Mouse (Mus musculus): ENCODE results near the gene Elf2.
"Not testable (repeated sequence)": the region's sequence is repeated elsewhere in the genome, so short reads cannot be mapped to it uniquely, and the experiment has no call there.

Gene Elf2

DNA sequence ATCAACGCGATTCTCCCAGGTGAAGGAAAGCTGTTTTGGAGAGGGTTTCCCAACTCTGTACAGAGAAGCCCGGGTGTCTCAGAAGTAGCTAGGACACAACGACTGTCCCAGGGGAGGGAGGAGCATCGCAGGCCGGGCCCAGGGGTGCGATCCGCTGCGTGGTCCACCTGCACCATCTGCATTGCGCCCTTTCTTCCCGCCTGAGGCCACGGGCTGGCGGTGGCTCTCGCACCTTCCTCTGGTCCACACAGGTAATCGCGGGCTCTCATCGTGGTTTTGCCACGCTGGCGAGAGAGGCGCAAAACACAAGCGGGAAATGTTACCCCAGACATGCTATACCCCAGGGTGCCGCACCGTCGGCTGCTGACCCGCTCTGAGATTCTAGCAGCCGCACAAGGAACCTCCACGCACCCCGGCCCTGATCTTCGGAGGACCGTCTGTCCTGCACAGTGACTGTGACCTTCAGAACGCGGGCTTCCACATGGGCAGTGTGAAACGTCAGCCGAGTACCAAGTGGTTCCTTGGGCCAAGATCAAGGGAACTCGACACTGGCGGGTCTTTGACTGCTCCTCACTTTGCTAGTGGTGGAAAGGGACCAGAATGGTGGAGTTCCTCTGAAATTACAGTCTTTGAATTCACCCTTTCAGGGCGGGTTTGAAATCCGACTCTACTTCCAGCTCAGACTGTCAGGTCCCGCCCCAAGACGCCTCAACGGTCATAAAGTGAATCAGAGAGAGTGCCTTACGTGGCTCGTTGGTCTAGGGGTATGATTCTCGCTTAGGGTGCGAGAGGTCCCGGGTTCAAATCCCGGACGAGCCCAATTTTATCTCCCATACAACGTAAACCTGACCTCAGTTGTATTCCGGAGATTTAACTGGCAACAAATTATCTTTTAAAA lies 18.4 kb upstream of the Elf2 start:
- peak; percentile 69 to 76 for DNase-seq

DNA sequence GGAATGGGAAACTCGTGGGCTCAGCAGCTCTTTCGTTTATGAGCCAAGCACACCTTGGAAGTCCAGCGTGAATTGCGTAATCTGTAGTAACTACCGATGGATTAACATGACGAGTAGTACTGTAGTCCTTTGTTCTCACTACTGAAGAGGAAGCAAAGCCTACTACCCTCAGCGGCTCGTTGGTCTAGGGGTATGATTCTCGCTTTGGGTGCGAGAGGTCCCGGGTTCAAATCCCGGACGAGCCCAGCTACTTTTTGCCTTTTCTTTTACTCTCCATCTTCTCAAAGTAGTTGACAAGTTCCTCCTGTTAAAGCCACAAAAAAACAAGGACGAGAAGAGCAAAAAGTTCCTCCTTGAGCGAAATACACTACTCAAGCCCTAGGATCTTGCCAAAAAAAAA lies 17.7 kb upstream of the Elf2 start:
- DNase-seq = peak; percentile 70 to 72

DNA sequence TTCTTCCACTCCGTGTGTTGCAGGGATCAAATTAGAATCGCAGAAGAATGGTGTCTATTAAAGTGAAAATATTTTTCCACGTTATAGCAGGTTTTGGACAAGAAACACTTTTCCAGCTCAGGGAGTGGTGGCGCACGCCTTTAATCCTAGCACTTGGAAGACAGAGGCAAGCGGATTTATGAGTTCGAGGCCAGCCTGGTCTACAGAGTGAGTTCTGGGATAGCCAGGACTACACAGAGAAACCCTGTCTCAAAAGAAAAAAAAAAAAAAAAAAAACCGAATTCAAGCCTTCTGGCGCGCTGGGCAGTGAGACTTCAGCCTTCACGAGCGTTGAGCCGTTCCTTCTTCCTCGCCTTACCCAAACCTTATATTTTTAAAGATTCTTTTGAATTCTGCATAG lies 17.2 kb upstream of the Elf2 start:
- peak in 1 of 2 experiments; percentile 25 for DNase-seq

DNA sequence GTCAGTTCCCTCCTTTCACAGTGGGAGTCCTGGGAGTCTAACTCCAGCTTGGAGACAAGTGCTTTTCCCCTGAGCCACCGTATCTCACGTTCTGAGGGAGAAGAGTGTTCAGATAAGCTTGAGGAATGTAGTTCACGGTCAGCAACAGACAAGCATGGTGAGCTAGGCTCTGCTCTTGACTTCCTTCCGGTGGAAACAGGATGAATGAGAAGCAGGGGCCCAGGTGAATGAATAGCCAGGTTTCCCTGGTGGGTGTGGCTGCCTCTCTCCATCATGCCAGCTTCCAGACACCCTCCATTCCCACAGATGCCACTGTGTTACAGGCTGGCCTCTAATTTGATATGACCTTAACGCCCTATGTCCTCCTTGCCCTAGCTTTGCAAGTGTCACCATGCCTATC lies 16.6 kb upstream of the Elf2 start:
- peak in 1 of 2 experiments; percentile 55 for DNase-seq

DNA sequence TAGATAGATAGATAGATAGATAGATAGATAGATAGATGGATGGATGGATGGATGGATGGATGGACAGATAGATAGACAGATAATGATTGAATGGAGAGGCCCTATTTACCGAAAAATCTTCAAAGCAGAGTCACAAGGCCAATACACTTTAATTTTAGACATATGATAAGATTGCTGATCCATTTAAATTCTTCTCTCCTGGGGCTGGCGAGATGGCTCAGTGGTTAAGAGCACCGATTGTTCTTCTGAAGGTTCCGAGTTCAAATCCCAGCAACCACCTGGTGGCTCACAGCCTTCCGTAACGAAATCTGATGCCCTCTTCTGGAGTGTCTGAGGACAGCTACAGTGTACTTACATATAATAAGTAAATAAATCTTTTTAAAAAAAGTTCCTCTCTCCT lies 14.5 kb upstream of the Elf2 start:
- DNase-seq = not testable (repeated sequence)

DNA sequence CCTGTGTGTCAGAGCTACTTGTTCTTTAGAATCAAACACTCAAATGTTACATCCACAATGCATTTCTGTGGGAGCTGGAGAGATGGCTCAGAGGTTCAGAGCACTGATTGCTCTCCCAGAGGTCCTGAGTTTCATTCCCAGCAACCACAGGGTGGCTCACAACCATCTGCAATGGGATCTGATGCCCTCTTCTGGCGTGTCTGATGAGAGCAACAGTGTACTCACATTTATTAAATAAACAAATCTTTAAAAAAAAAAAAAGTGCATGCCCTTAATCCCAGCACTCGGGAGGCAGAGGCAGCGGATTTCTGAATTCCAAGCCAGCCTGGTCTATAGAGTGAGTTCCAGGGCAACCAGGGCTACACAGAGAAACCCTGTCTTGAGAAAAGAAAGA lies 13.6 kb upstream of the Elf2 start:
- DNase-seq = no peak

DNA sequence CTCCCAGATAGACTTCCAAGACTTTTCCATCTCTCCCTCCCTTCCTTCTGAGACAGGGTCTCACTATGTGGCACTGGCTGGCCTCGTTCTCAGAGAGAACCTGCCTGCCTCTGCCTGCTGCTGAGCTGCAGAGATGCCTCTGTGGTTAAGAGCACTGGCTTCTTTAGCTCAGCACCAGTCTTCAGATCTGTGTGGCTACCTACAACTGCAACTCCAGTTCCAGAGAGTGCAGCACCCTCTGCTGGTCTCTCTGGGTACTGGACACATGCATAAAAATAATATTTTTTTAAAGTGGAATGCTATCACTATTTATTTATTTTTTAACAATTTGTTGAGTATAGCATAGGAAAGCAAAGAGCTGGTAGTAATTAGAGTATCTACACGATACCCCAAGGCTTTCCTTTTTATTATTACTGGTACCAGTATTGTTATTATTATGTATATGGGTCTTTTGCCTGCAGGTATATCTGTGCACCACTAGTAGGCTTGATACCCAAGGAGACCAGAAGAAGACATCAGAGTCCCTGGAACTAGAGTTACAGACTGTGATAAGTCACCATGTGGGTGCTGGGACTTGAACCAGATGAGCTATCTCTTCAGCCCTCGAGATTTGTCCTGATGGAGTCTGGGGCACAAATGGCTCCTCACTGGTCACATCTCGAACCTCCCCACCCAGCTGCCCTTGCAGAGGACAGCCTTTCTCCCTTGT lies 13.0 kb upstream of the Elf2 start:
- DNase-seq = peak; percentile 75 to 77

DNA sequence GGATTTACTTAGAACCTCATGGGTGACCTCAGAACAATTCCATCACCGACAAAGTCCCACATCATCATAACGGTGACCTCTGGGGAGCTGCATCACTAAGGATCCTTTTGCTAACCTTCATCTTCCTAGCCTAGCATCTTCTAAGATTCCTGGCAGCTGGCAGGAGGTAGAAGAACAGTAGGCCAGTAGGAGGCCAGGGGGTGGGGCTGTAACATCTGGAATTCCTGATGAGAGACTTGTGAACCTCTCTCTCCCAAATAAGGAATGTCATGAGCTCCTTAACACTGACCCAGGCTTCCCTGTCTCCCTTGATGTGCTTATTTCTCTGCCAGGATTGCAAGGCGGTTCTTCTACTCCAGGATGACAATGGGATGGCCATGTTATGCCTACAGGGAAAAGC lies 10.3 kb upstream of the Elf2 start:
- no peak for DNase-seq

DNA sequence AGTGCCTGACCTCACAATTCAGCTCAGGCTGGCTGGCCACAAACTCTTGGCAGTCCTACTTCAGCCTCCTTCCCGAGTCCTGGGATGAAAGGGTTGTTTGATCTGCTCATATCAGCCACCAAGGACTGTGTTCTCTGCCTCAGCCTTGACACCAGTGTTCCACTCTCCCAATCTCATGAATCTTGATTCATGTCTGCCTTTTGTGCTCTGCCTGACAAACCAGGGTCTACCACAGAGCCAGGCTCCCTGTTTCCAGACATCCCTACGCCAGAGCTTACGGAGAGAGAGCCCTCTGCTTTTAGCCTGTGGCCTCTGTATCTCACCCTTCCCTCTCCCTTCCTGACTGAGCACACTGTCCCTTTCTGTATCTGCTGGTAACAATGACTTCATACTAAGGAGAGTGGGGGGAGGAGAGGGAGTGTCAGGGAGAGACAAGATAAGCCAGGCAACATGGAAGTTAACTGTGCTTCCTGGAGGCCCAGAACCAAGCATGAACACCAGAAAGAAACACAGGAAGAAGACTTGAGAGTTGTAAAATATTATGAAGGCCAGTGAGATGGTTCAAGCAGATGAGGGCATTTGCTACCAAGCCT lies 8.3 kb upstream of the Elf2 start:
- no peak for DNase-seq

DNA sequence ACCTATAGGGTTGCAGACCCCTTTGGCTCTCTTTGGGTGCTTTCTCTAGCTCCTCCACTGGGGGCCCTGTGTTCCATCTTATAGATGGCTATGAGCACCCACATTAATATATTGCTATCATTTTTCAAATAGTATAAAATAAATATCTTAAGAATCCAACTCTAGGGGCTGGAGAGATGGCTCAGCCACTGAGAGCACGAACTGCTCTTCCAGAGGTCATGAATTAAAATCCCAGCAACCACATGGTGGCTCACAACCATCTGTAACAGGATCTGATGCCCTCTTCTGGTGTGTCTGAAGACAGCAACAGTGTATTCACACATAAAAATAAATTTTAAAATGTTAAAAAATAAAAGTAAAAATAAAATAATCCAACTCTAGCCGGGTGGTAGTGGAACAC lies 4.6 kb upstream of the Elf2 start:
- DNase-seq = not testable (repeated sequence)

DNA sequence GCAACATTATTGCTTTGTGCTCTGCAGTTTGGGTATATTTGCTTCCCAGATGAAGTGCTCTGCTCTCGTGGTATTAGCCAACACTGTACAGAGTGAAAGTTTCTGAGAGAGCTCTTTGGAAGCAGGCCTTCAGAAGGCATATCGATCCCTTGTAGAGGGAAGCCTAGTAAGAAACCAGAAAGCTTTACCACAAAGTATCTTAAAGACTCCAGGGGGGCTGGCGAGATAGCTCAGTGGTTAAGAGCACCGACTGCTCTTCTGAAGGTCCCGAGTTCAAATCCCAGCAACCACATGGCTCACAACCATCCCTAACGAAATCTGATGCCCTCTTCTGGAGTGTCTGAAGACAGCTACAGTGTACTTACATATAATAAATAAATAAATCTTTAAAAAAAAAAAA lies 3.7 kb upstream of the Elf2 start:
- DNase-seq = not testable (repeated sequence)

DNA sequence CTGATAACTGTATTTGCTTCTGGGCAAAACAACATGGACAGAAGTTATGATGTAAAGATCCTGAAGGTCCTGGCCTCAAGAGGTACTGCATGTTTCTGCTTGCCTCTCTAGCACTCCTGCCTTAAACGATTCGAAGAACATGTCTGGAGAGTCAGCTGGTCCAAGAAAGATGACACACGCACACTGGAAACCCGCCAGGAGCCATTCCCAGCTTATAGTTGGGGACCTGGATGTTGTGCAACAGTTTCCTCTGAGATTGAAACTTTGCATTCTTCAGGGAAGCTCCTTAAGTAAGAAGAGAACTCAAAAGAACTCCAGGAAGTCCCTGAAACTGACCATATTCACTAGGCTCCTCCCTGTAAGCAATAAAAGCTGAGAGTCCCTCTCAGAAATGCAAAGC lies 2.8 kb upstream of the Elf2 start:
- DNase-seq = no peak

DNA sequence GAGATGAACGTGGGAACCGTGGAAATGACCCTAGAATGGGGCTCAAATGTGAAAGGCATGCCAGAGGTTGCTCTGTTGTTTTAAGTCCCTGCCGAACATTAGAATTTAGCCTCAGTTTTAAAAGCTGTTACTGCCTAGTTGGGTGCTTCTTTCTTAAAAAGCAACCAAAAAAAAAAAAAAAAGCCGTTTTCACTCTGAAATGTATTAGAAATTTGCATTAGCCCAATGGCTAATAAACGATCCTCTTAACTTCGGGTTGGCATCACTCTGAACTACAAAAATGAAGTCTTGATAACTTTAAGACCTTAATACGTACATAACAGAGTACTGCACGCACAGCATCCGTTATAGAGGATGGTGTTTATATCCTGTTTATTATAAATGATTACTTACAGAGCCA lies 1.7 kb upstream of the Elf2 start:
- DNase-seq = no peak

DNA sequence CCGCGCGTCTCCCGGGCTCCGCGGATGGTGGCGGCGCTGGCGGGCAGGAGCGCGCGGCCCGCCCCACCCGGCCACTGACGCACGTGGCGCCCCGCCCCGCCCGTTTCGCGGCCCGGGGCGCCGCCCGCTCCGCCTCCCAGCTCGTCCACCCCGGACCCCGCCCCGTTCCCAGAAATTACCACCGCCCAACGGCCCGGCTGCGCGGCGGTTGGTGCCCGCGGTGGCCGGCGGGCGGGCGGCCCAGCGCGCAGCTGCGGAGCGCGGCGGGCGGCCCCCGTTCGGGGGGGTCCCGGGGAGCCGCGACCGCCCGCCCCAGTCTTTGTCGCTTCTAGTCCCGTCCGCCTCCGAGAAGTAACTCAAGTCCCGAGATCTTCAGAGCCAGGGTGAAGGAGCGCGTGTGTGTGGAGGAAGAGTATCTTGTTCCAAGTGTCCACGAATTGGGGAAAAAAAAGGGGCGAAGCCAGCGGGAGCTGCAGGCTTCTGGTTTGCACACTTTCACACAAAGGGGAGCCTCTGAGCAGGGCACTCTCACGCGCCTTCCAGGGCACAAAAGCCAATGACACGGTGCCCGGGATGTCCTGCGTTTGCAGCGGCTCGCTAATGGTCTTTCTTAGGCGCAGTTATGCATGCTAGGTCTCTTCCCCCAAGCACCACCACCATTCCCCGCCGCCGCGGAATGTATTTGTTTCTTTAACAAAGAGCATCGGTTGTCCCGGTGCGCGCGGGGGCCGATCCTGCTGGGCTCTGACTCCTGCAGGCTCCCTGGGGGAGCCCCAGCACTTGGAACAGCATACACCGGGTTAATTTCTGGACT lies 1.0 kb upstream of the Elf2 start:
- peak; percentile 89 to 93 for DNase-seq

DNA sequence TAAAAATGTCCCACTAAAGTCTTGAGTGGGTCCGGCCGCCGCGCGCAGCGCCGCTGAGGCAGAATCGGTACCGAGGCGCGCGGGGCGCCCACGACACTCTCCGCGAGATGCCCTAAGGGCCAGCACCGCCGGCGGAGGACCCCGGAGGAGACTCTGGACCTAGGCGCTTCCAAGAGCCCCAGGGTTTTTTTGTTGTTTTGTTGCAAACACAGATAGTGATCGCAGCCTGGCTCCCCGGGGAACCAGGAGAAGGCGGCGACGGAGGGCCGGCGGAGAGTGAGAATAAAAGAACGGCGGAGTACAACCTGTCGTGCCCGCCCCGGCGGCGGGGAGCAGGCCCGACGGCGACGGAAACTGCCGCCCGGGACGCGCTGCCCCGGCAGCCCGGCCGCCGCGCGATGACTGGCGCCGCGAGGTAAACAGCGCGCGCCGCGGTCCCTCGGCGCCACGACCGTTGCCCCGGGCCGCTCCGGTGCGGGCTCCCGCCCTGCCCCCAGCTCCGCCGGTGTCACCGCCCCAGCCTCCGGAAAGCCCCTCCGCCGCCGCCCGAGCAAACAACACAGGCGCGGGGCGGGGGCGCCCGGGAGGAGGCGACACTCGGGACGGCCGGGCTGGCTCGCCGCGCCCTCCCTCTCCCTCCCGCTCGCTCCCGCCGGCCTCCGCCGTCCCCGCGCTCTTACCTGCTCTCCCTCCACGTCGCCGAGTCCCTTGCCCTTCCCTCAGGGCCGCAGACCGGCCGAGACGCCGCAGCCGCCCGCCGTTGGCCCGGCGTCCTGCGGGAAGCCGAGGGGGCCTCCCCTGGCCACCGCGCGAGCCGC lies 520 bp downstream of the Elf2 start:
- peak; percentile 61 to 77 for DNase-seq

DNA sequence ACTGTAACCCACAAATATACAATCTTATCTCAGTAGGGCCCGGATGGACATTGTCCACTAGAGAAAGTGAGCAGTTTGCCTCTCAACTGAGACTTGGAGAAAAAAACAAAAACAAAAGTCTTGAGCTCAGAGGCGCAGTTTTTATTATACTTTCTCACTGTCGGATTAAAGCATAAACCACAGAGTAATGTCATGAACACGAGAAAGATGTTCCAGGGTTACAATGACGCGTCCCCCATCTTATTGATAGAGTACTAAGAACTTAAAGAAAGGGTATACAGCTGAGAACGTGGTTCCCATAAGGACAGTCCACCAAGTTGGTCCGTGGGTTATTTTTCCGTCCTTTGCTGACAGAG lies 1.1 kb downstream of the Elf2 start:
- DNase-seq = no peak

DNA sequence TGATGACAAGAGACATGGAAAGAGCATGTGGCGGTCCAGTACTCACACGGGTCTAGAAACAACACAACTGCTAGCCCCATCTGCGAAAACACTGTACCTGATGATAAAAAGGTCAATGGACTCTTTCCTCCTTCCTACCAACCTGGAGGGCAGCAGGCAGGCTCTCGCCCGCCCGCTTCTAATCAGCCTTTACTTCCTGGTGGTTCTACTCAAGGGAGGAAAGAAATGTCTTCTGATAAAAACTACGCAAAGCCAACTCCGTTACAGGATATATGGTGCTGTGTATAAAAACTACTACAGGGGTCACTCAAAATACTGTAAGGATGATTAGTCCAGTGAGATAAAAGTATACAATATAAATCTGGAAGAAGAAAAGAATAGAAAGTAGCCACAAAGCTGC lies 5.1 kb downstream of the Elf2 start:
- DNase-seq = no peak

DNA sequence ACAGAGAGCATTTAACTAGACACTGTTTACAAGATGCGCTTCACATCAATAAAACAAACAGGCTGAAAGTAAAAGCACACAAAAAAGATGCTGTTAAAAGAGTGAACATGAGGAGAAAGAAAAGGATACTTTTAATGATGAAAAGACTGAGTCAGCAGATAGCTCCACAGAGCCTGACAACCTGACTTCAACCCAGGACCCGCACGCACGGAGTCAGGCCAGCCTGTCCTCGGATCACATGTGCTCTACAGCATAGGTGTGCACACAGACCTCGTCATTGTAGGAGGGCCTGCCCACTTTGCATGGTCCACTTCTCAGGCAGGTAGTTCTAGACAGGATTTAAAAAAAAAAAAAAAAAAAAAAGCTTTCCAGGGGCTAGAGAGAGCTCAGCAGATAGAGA lies 6.5 kb downstream of the Elf2 start:
- no peak for DNase-seq

DNA sequence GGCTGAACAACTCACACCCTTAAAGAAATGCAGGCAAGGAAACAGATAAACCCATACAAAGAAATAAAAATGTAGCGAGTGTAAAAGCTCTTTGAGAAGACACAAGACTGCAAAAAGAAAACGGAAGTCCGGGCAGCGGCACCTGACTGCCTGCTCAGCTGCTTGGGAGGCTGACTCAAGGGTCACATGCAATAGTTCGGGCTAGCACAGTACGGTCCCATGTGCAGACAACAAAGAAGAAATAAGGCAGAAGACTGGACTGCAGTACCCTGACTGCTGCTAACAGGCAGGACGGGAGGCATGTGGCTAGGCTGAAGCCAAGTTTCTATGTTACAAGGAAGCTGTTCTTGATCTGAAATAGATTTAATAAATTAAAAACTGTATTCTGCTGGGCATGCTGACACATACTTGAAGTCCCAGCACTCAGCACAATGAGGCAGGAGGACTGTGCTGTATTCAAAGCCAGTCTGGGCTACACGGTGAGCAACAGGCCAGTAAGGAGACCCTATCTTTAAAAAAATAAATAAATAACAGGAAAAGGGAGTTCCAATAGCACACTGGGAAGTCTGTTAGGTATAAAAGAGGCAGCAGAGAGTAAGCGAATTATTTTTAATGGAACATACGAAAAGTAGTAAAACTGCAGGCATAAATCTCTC lies 7.1 kb downstream of the Elf2 start:
- peak; percentile 33 to 54 for DNase-seq

DNA sequence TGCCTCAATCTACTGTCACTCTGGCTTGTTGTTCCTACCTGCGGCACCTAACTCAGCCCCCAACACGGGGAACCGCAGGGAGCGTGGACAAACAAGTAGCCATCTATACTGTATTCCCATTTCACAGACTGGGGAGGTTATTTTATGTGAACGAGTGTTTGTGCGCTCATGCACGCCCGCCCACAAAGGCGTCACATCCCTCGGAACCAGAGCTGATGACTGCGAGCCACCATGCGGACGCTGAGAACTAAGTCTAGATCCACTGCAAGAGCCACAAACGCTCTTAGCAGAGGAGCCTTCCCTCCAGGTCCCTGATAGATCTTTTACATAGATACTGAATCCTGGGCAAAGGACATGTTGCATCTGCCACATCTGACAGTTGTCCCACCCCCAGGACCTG lies 10.4 kb downstream of the Elf2 start:
- no peak for DNase-seq

DNA sequence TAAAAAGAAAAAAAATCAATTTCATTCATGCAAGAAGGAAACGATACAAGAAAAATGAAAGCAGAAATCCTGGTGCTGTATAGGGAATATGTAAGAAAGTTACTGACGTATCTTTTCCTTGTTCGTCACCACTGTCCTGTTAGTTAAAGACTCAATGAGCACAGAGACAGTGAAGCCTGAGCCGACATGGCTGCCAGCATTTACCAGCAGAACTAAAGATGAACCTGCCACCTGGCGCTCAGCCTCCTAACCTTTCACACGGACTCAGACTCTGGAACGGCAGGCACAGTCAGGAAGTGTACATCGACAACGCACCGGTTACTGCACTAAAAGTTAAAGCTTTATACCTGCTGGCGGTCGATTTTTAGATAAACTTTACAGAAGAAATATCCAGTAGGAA lies 11.9 kb downstream of the Elf2 start:
- peak in 1 of 2 experiments; percentile 29 for DNase-seq

DNA sequence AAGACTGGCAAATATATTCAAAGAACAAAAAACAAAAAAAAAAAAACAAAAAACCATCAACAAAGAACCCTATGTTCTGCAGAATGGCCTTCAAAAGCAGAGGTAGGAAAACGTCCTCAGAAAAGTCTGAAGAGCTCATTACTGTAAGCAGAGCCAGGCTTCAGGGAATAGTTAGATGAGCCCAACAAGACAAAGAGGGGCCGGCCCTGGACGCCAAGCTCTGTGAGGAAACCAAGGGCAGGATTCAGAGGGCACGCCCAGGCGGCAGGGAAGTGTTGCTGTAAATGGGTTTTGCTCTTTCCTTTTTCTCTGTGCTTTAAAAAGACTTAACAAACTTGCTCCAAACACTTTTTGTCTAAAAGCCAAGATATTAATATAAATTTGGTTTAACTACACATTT lies 12.6 kb downstream of the Elf2 start:
- peak in 1 of 2 experiments; percentile 28 for DNase-seq

Measured in kidney, postnatal 4 days (tissue).